Mouse (Mus musculus): ENCODE measurements around the gene Rab37.

The Rab37 gene

GRCm38 (mm10) chr11:115089853-115090252, 1.4 kb upstream of the Rab37 start:
- DNase-seq, result no peak

- no peak for DNase-seq
These were observed 909 bp downstream of the Rab37 start for GRCm38 (mm10) chr11:115092140-115092539.

- DNase-seq, result no peak
These were observed 7.1 kb downstream of the Rab37 start for GRCm38 (mm10) chr11:115098203-115098932.

- DNase-seq, result no peak
These were observed 8.1 kb downstream of the Rab37 start for GRCm38 (mm10) chr11:115099241-115099840.

- DNase-seq, result no peak
These were observed 8.9 kb downstream of the Rab37 start for GRCm38 (mm10) chr11:115100032-115100621.

GRCm38 (mm10) chr11:115100741-115101140, 9.5 kb downstream of the Rab37 start:
- DNase-seq, result no peak

- no peak for DNase-seq
These were observed 10.4 kb downstream of the Rab37 start for GRCm38 (mm10) chr11:115101615-115102051.

- DNase-seq, result no peak
These were observed 10.9 kb downstream of the Rab37 start for GRCm38 (mm10) chr11:115102116-115102515.

GRCm38 (mm10) chr11:115103470-115104413, 12.5 kb downstream of the Rab37 start:
- DNase-seq, result no peak

- DNase-seq, result no peak
These were observed 13.7 kb downstream of the Rab37 start for GRCm38 (mm10) chr11:115104769-115105563.

- DNase-seq, result no peak
These were observed 15.4 kb downstream of the Rab37 start for GRCm38 (mm10) chr11:115106638-115107037.

GRCm38 (mm10) chr11:115107403-115107916, 16.2 kb downstream of the Rab37 start:
- no peak for DNase-seq

- DNase-seq, result no peak
These were observed 16.9 kb downstream of the Rab37 start for GRCm38 (mm10) chr11:115108176-115108575.

- no peak for DNase-seq
These were observed 19.0 kb downstream of the Rab37 start for GRCm38 (mm10) chr11:115110271-115110670.

GRCm38 (mm10) chr11:115112196-115112595, 21.0 kb downstream of the Rab37 start:
- no peak for DNase-seq

GRCm38 (mm10) chr11:115119409-115119808, 28.2 kb downstream of the Rab37 start:
- DNase-seq, result peak; percentile 22 to 28

- DNase-seq, result no peak
These were observed 37.3 kb downstream of the Rab37 start for GRCm38 (mm10) chr11:115128483-115128882.

- no peak for DNase-seq
These were observed 38.4 kb downstream of the Rab37 start for GRCm38 (mm10) chr11:115129508-115130126.

- DNase-seq, result no peak
These were observed 40.6 kb downstream of the Rab37 start for GRCm38 (mm10) chr11:115131768-115132381.

- peak; percentile 34 to 47 for DNase-seq
These were observed 42.6 kb downstream of the Rab37 start, which contains the start of gene Cd300lf for GRCm38 (mm10) chr11:115133800-115134199. Cd300lf (minus strand) TSS chr11:115133992.

All from lung, adult 18-20 months (tissue).